Mouse (Mus musculus): Measurements from ENCODE around the gene Dph7. TPM values are rescaled to one million over a fixed set of nuclear protein-coding genes. Genes with fewer than 3 reads are reported as not detected.

Dph7 gene
- polyA plus RNA-seq, 1 experiment from 2014 or later, result 16.6 TPM

- peak within 1 kb of the TSS; percentile 89 for H3K9ac ChIP-seq
- H3K4me1 ChIP-seq, result peaks cover 49% of the 10 kb centered on the region
- H3K27me3 ChIP-seq (replicated peaks), result no peaks in the 10 kb centered on the region
- H3K36me3 ChIP-seq, result peaks cover 46% of the 10 kb centered on the region
- WGBS (ENCODE audit: insufficient replicate concordance), result 1% methylated on average over 64 of the region's 64 CpGs
- ATAC-seq, result peak; percentile 96
- H3K27ac ChIP-seq, result peak within 1 kb of the TSS; percentile 98
- peak within 1 kb of the TSS; percentile 89 for H3K4me3 ChIP-seq
- H3K9me3 ChIP-seq (replicated peaks), result no peaks in the 10 kb centered on the region
- H3K4me2 ChIP-seq, result peak within 1 kb of the TSS; percentile 94
These were observed 12.9 kb downstream of the Dph7 start, which contains the start of gene Mrpl41 for GRCm38 (mm10) chr2:24974906-24975703. Mrpl41 (minus strand) TSS chr2:24975098.

DNA sequence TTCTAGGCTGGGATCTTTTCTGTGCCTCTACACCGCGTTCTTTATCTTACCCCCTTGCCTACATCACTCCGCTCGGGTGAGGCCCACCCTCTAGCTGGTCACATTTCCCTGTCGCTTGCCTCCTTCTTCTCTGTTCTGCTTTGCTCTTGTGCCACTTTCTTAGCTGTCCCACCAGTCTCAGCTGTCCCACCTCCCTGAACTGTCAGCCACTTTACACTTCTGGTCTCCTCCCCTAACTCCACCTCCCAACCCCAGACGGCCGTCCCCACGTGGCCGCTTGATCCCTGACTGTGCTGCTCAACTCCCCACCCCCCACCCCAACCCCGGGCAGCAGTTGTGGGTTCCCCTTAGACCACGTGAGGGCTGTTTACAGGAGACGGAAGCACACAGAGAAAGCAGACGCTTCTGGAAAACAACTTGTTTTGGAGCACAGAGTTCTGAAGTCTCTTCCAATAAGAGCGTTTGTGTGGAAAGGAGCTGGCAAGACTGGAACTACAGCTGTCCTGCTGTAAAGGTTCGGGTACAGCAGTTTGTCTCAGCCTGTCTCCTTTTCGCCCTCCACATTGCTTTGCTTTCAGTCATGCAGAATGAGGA is 13.6 kb downstream of the Dph7 start, which contains the start of gene Pnpla7:
Gene Pnpla7 (plus strand): TSS at position 330 of the 594 bp plus-strand sequence.
- peaks cover 49% of the 10 kb centered on the region for H3K4me1 ChIP-seq
- no peaks in the 10 kb centered on the region for H3K9me3 ChIP-seq (replicated peaks)
- peaks cover 46% of the 10 kb centered on the region for H3K36me3 ChIP-seq
- ATAC-seq, result peak; percentile 68
- H3K27ac ChIP-seq, result peak within 1 kb of the TSS; percentile 98
- H3K4me2 ChIP-seq, result peak within 1 kb of the TSS; percentile 94
- WGBS (ENCODE audit: insufficient replicate concordance), result 2% methylated on average over 16 of the region's 16 CpGs
- H3K9ac ChIP-seq, result peak within 1 kb of the TSS; percentile 89
- no peaks in the 10 kb centered on the region for H3K27me3 ChIP-seq (replicated peaks)
- H3K4me3 ChIP-seq, result peak within 1 kb of the TSS; percentile 89

- Histone ChIP-seq H3K4me3 (peak overlapping the region; percentile 89), H3K9ac (peak overlapping the region; percentile 89), H3K27ac (peak overlapping the region; percentile 98), H3K4me2 (peak overlapping the region; percentile 94), H3K9me3 (replicated peaks) (no peaks in the 10 kb centered on the region), H3K4me1 (peaks cover 49% of the 10 kb centered on the region), H3K27me3 (replicated peaks) (no peaks in the 10 kb centered on the region), H3K36me3 (peaks cover 46% of the 10 kb centered on the region)
- peak; percentile 69 for ATAC-seq
- 19% methylated on average over 5 of the region's 5 CpGs for WGBS (ENCODE audit: insufficient replicate concordance)
These were observed 14.8 kb downstream of the Dph7 start for GRCm38 (mm10) chr2:24976960-24977359.

DNA sequence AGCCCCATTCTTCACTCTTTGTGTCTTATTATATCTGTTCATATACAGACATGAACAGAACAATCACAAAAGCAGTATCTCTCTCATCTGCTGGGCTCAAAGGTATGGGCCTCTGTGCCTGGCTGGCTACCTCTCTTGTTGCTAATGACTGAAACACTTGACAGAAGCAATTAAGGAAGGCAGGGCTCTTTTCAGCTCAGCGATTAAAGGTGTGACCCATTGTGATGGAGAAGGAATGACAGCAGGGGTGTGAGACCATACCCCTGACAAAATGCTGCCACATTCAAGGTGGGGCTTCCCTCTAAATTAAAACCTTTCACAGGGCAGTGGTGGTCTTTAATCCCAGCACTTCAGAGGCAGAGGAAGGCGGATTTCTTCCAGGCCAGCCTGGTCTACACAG is 25.6 kb downstream of the Dph7 start:
- WGBS (ENCODE audit: insufficient replicate concordance), result 57% methylated on average over 2 of the region's 2 CpGs
- no peak overlapping the region for H3K9ac ChIP-seq
- no peaks in the 10 kb centered on the region for H3K9me3 ChIP-seq (replicated peaks)
- no peak overlapping the region for H3K4me2 ChIP-seq
- ATAC-seq, result no peak
- no peaks in the 10 kb centered on the region for H3K27me3 ChIP-seq (replicated peaks)
- no peaks in the 10 kb centered on the region for H3K4me1 ChIP-seq
- no peak overlapping the region for H3K4me3 ChIP-seq
- H3K36me3 ChIP-seq, result peaks cover 81% of the 10 kb centered on the region
- H3K27ac ChIP-seq, result no peak overlapping the region

DNA sequence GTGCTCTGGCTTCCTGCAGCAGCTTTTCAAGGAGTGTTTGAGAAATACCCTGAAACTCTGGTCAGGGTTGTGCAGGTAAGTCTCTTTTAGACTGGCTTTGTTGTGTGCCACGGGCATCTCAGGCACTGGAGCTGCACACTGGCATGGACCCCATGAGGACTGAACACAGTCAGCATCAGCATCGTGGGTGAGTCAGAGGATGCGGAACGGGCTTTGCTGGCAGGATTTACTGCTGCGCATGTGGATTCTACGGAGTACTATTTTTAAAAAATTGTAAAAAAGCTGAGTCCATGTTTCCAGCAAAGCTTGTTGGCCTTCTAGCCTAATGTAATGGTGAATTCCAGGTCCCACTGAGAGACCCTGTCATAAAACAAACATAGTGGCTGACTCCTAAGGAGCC is 33.1 kb downstream of the Dph7 start:
- Histone ChIP-seq H3K4me3 (no peak overlapping the region), H3K9ac (no peak overlapping the region), H3K9me3 (replicated peaks) (no peaks in the 10 kb centered on the region), H3K36me3 (peaks cover 59% of the 10 kb centered on the region), H3K27ac (no peak overlapping the region), H3K4me2 (no peak overlapping the region), H3K4me1 (no peaks in the 10 kb centered on the region), H3K27me3 (replicated peaks) (no peaks in the 10 kb centered on the region)
- WGBS (ENCODE audit: insufficient replicate concordance), result 90% methylated on average over 6 of the region's 6 CpGs
- ATAC-seq, result no peak

DNA sequence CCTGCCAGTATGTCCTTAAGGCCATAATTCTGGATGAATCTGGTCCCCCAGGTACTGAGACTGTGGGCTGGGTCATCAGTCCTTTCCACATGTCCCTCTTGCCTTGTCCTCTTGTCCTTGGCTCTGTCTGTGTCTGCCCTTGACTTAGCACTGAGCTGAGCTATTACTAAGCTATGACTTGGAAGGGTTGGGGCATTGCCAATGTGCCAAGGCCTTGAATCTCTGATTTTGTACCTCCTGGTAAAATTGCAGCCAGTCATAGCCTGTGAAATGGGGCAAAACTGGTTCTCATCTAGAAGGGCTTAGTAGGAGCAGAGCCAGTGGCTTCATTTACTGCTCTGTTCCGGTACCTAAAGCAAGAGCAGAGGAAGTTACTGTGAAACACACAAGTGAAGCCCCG is 34.3 kb downstream of the Dph7 start:
- Histone ChIP-seq H3K4me1 (peaks cover 2% of the 10 kb centered on the region; the same call in 1 of the 2 replicates), H3K27me3 (replicated peaks) (no peaks in the 10 kb centered on the region), H3K4me3 (no peak overlapping the region), H3K9ac (no peak overlapping the region), H3K9me3 (replicated peaks) (no peaks in the 10 kb centered on the region), H3K4me2 (no peak overlapping the region), H3K36me3 (peaks cover 59% of the 10 kb centered on the region), H3K27ac (no peak overlapping the region)
- no peak for ATAC-seq
- 86% methylated on average over 2 of the region's 2 CpGs for WGBS (ENCODE audit: insufficient replicate concordance)

GRCm38 (mm10) chr2:25000544-25001235 is 38.5 kb downstream of the Dph7 start:
- Histone ChIP-seq H3K36me3 (peaks cover 76% of the 10 kb centered on the region), H3K9me3 (replicated peaks) (no peaks in the 10 kb centered on the region), H3K4me2 (no peak overlapping the region), H3K9ac (no peak overlapping the region), H3K4me1 (peaks cover 2% of the 10 kb centered on the region; the same call in 1 of the 2 replicates), H3K27ac (no peak overlapping the region), H3K4me3 (no peak overlapping the region), H3K27me3 (replicated peaks) (no peaks in the 10 kb centered on the region)
- no peak for ATAC-seq
- WGBS (ENCODE audit: insufficient replicate concordance), result 82% methylated on average over 3 of the region's 3 CpGs

DNA sequence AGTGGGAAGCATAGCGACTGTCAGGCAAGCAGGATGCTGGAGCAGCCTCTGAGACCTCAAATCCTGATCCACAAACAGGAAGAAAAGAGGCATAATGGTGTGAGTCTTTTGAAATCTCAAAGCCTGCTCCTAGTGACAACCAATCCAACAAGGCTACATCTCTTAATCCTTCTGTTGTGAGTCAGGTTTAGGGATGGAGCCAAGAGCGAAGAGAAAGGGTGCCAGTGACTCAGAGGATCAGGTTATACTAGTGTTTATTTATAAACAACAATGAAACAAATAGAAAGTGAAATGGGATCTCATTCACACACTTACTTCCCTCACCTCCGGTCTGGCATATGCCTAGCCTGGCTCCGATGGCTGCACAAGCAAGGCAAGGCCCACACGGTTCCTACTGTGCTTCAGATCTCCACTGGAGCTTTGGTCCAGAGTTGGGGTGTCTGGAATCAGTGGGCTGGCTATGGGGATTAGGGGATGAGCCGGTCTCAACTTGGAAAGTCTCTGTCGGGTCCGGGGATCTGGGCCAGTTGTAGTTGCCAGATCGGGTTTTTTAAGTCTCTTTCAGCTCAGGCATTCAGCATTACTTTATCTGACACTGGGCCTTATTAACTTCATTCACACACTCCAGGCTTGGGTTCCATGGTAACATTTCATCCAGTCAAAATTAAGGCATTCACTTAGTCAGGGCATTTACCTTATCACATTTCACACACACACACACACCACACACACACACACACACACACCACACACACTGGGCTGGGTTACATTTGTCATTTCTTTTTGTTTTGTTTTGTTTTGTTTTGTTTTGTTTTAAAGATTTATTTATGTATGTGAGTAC is 42.0 kb downstream of the Dph7 start:
- 84% methylated on average over 9 of the region's 9 CpGs for WGBS (ENCODE audit: insufficient replicate concordance)
- ATAC-seq, result no peak
- H3K27ac ChIP-seq, result no peak overlapping the region
- no peak overlapping the region for H3K9ac ChIP-seq
- H3K4me3 ChIP-seq, result no peak overlapping the region
- H3K4me2 ChIP-seq, result no peak overlapping the region
- H3K4me1 ChIP-seq, result peaks cover 2% of the 10 kb centered on the region; the same call in 1 of the 2 replicates
- H3K27me3 ChIP-seq (replicated peaks), result no peaks in the 10 kb centered on the region
- no peaks in the 10 kb centered on the region for H3K9me3 ChIP-seq (replicated peaks)
- H3K36me3 ChIP-seq, result peaks cover 55% of the 10 kb centered on the region

- Histone ChIP-seq H3K9me3 (replicated peaks) (no peaks in the 10 kb centered on the region), H3K4me3 (no peak overlapping the region), H3K27ac (no peak overlapping the region), H3K9ac (no peak overlapping the region), H3K4me1 (no peaks in the 10 kb centered on the region), H3K36me3 (peaks cover 48% of the 10 kb centered on the region), H3K4me2 (no peak overlapping the region), H3K27me3 (replicated peaks) (no peaks in the 10 kb centered on the region)
- no peak for ATAC-seq
- WGBS (ENCODE audit: insufficient replicate concordance), result 78% methylated on average over 1 of the region's 1 CpGs
These were observed 44.6 kb downstream of the Dph7 start for GRCm38 (mm10) chr2:25006767-25007166.

DNA sequence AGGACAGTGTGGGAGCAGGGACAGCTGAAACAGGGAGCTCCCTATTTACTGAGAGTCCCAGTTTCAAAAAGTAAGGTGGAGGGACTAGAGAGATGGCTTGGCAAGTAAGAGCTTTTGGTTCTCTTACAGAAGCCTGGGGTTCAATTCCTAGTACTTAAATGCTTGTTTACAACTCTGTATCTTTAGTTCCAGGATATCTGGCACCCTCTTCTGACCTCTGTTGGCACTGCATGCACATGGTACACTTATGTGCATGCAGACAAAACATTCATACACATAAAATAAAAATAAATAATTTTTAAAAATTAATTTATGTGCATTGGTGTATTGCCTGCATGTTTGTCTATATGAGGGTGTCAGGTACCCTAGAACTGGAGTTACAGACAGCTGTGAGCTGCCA is 46.0 kb downstream of the Dph7 start:
- H3K4me2 ChIP-seq, result no peak overlapping the region
- no peak overlapping the region for H3K4me3 ChIP-seq
- H3K27me3 ChIP-seq (replicated peaks), result no peaks in the 10 kb centered on the region
- H3K36me3 ChIP-seq, result peaks cover 42% of the 10 kb centered on the region
- H3K9me3 ChIP-seq (replicated peaks), result no peaks in the 10 kb centered on the region
- ATAC-seq, result no peak
- H3K9ac ChIP-seq, result no peak overlapping the region
- no peak overlapping the region for H3K27ac ChIP-seq
- H3K4me1 ChIP-seq, result no peaks in the 10 kb centered on the region
